Mouse (Mus musculus): Measurements from ENCODE around the gene Ankzf1. TPM values are rescaled to one million over a fixed set of nuclear protein-coding genes. Genes with fewer than 3 reads are reported as not detected.
A peak's percentile ranks its signal among the peaks of the same experiment; 100 is the strongest.

The Ankzf1 gene
- polyA plus RNA-seq, 1 experiment from 2014 or later, result 14.9 TPM

DNA sequence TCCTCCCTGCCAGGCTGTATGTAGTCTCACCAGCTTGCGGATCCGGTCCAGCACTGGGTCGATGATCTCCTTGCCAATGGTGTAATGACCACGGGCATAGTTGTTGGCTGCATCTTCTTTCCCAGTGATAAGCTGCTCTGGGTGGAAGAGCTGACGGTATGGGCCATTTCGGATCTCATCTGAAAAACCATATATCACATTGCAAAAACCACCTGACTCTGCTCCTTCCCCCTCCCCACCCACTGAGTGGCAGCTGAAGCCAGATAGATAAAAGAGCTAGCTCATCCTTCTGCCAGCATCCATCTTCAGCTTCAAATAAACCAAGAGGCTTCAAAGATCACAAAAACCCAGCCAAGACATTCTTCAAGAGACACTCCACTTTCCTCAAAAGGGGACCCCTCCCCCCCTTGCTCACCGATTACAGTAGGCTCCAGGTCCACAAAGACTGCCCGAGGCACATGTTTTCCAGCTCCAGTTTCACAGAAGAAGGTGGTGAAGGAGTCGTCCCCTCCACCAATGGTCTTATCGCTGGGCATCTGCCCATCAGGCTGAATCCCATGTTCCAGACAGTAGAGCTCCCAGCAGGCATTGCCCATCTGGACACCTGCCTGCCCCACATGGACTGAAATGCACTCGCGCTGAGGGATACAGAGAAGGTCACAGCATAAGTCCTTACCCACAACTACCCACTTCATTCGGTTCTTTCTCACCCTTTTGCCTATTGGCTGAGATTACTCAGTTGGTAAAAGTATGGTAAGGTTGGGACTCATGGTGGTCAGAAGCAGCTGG is 25.0 kb downstream of the Ankzf1 start:
- H3K36me3 ChIP-seq (ENCODE audit: control insufficient read depth, insufficient read depth, low read length), result 0 out of 2 replicates have a peak, but pooled peaks cover 2% of the 10 kb centered on the region
- peaks cover 46% of the 10 kb centered on the region for H3K27me3 ChIP-seq (ENCODE audit: control insufficient read depth, insufficient read depth, low read length)
- H3K4me3 ChIP-seq (ENCODE audit: low read depth, low read length), result no peak overlapping the region
- H3K4me1 ChIP-seq (replicated peaks; ENCODE audit: control insufficient read depth, insufficient read depth, low read length), result peaks cover 7% of the 10 kb centered on the region
- H3K27ac ChIP-seq (ENCODE audit: low read depth, low read length), result no peak overlapping the region
- no peak for DNase-seq (ENCODE audit: low spot score)
- no peak for ATAC-seq (ENCODE audit: low FRiP score)
- 83% methylated on average over 13 of the region's 13 CpGs for WGBS
- H3K9me3 ChIP-seq (ENCODE audit: control insufficient read depth, low read length), result no peaks in the 10 kb centered on the region
- H3K4me2 ChIP-seq (replicated peaks; ENCODE audit: low read depth, low read length), result no peak overlapping the region
- no peak overlapping the region for H3K9ac ChIP-seq (ENCODE audit: low read depth, low read length)

DNA sequence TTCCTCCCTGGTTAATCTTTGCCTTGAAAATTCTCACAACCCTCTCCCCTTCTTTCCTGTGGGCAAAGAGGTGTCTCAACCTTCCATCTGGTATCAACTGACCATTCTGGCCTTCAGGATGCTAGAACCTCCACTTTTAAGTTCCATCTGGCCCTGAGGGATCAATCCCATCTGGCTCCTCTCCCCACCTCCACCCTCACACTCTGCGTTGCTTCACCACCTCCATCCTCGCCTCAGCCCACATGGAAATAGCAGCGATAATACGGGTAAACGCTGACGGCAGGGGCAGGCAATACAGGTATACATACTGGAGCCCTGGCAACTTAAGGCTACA is 25.9 kb downstream of the Ankzf1 start:
- ATAC-seq (ENCODE audit: low FRiP score), result no peak
- Histone ChIP-seq H3K36me3 (ENCODE audit: control insufficient read depth, insufficient read depth, low read length) (0 out of 2 replicates have a peak, but pooled peaks cover 2% of the 10 kb centered on the region), H3K27ac (ENCODE audit: low read depth, low read length) (no peak overlapping the region), H3K4me3 (ENCODE audit: low read depth, low read length) (no peak overlapping the region), H3K9ac (ENCODE audit: low read depth, low read length) (no peak overlapping the region), H3K4me1 (replicated peaks; ENCODE audit: control insufficient read depth, insufficient read depth, low read length) (peaks cover 5% of the 10 kb centered on the region), H3K27me3 (ENCODE audit: control insufficient read depth, insufficient read depth, low read length) (peaks cover 46% of the 10 kb centered on the region), H3K9me3 (ENCODE audit: control insufficient read depth, low read length) (no peaks in the 10 kb centered on the region), H3K4me2 (replicated peaks; ENCODE audit: low read depth, low read length) (no peak overlapping the region; the same call in 1 of the 2 replicates)
- WGBS, result 6% methylated on average over 6 of the region's 6 CpGs
- peak; percentile 10 for DNase-seq (ENCODE audit: low spot score)

DNA sequence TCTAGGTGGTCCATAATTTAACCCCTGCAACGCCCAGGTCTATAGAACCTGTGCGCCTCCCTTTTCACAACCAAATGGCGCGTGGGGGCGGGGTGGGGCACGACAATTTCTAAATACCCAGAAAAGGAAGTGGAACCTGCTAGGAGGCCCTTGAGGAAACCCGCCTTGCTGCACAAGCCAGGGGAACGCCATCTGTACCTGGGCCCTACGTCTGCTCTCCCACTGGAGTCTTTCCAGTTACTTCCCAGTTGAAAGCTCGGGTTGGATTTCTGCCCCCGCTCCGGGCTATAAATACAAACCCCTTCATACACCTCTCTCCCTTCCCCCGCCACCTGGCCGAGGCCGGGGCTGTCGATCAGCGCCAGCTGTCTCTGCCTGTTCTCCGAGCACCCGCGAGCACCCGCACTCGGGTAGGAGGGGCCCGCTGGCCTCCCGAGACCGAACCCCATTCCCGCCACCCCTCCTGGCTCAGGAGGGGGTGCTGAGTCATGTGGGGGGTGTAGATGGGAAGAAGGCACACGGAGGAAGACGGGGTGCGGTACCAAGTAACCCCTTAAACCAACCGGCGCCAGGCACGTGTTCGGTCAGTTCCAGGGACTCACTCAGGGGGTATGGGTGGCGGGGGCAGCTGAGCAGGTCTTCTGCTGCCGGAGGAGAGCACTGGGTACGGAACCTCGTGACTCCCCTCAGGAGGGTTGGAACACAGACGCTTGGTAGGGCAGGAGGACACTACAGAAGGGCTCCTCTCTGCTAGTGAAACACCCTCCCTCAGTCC is 26.5 kb downstream of the Ankzf1 start:
- Histone ChIP-seq H3K9me3 (ENCODE audit: control insufficient read depth, low read length) (no peaks in the 10 kb centered on the region), H3K4me2 (replicated peaks; ENCODE audit: low read depth, low read length) (peak overlapping the region; percentile 92), H3K9ac (ENCODE audit: low read depth, low read length) (no peak overlapping the region), H3K27ac (ENCODE audit: low read depth, low read length) (no peak overlapping the region), H3K4me3 (ENCODE audit: low read depth, low read length) (peak overlapping the region; percentile 46), H3K27me3 (ENCODE audit: control insufficient read depth, insufficient read depth, low read length) (peaks cover 46% of the 10 kb centered on the region), H3K4me1 (replicated peaks; ENCODE audit: control insufficient read depth, insufficient read depth, low read length) (peaks cover 5% of the 10 kb centered on the region), H3K36me3 (ENCODE audit: control insufficient read depth, insufficient read depth, low read length) (0 out of 2 replicates have a peak, but pooled peaks cover 2% of the 10 kb centered on the region)
- ATAC-seq (ENCODE audit: low FRiP score), result peak; percentile 52; the same call in 1 of the 2 replicates
- WGBS, result under 1% methylated on average over 38 of the region's 38 CpGs
- DNase-seq (ENCODE audit: low spot score), result peak; percentile 39

DNA sequence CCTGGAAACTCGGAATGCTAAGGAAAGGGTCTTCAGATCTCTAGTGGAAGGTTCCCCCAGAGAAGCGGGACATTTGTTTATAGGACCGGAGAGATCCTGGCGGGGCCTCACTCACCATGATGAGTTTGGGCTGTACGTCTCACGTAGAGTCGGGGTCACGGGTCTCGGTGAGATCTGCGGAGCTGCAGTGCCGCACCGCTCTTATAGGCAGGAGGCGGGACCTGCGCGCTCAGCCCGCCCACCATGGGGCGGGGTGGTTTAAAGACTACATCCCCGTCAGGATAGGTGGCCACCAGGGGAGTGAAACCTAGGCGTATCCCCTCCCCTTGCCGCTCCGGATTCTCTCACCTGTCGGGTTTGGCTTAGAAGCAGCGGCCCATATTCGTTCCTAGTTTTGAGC is 27.1 kb downstream of the Ankzf1 start:
- H3K4me3 ChIP-seq (ENCODE audit: low read depth, low read length), result peak overlapping the region; percentile 46
- H3K36me3 ChIP-seq (ENCODE audit: control insufficient read depth, insufficient read depth, low read length), result 0 out of 2 replicates have a peak, but pooled peaks cover 2% of the 10 kb centered on the region
- under 1% methylated on average over 24 of the region's 24 CpGs for WGBS
- no peaks in the 10 kb centered on the region for H3K9me3 ChIP-seq (ENCODE audit: control insufficient read depth, low read length)
- ATAC-seq (ENCODE audit: low FRiP score), result peak; percentile 79
- H3K9ac ChIP-seq (ENCODE audit: low read depth, low read length), result peak overlapping the region; percentile 42; the same call in 1 of the 2 replicates
- peak overlapping the region; percentile 92 for H3K4me2 ChIP-seq (replicated peaks; ENCODE audit: low read depth, low read length)
- DNase-seq (ENCODE audit: low spot score), result peak; percentile 79
- peaks cover 5% of the 10 kb centered on the region for H3K4me1 ChIP-seq (replicated peaks; ENCODE audit: control insufficient read depth, insufficient read depth, low read length)
- no peak overlapping the region for H3K27ac ChIP-seq (ENCODE audit: low read depth, low read length)
- H3K27me3 ChIP-seq (ENCODE audit: control insufficient read depth, insufficient read depth, low read length), result peaks cover 46% of the 10 kb centered on the region

DNA sequence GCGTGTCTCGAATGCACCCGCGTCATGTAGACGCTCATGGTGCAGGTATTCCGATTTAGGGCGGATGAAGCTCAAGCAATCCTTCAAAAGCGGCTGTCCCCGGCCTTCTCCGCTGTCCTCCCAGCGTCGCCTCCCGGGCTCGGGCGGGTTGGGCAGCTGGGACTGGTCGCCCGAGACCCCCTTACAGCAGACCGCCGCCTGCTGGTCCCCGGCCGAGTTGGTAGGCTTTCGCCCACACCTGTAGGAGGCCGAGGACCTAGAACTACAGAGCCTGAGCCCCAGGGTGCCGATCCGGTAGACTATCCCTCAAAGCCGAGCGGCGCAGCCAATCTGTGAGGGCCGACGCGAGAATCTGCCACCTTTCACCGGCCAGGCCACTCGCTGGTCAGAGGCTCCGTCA is 27.6 kb downstream of the Ankzf1 start, which contains the start of gene Tuba4a:
Gene Tuba4a (minus strand): TSS at position 335 of the 400 bp plus-strand sequence.
- H3K9me3 ChIP-seq (ENCODE audit: control insufficient read depth, low read length), result no peaks in the 10 kb centered on the region
- 0% methylated on average over 34 of the region's 34 CpGs for WGBS
- H3K27me3 ChIP-seq (ENCODE audit: control insufficient read depth, insufficient read depth, low read length), result peaks cover 46% of the 10 kb centered on the region
- ATAC-seq (ENCODE audit: low FRiP score) (peak; percentile 61), DNase-seq (ENCODE audit: low spot score) (peak; percentile 61)
- H3K4me2 ChIP-seq (replicated peaks; ENCODE audit: low read depth, low read length), result peak within 1 kb of the TSS; percentile 92
- peak within 1 kb of the TSS; percentile 46 for H3K4me3 ChIP-seq (ENCODE audit: low read depth, low read length)
- peak within 1 kb of the TSS; percentile 42; the same call in 1 of the 2 replicates for H3K9ac ChIP-seq (ENCODE audit: low read depth, low read length)
- H3K27ac ChIP-seq (ENCODE audit: low read depth, low read length), result no peak within 1 kb of the TSS
- H3K4me1 ChIP-seq (replicated peaks; ENCODE audit: control insufficient read depth, insufficient read depth, low read length), result peaks cover 5% of the 10 kb centered on the region
- H3K36me3 ChIP-seq (ENCODE audit: control insufficient read depth, insufficient read depth, low read length), result 0 out of 2 replicates have a peak, but pooled peaks cover 2% of the 10 kb centered on the region

DNA sequence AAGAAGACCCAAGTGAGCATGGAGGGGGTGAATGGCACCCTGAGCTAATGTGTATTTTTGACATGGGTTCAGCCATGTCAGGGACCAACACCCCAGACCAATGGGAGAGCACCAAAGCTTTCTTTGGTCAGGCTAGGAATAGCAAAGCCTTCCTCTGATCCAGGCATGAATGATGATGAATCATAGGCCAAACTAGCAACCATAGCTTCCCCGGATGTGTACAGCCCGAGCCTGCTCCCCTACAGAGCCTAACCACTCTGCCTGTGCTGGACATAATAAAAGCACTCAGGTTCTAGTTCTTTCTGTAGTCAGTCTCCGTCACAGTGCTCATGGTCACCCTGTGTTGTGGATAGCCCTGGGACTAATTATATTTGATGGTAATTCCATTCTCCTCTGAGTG is 29.6 kb downstream of the Ankzf1 start:
- H3K9me3 ChIP-seq (ENCODE audit: control insufficient read depth, low read length), result no peaks in the 10 kb centered on the region
- ATAC-seq (ENCODE audit: low FRiP score), result no peak
- H3K27ac ChIP-seq (ENCODE audit: low read depth, low read length), result no peak overlapping the region
- H3K36me3 ChIP-seq (ENCODE audit: control insufficient read depth, insufficient read depth, low read length), result no peaks in the 10 kb centered on the region
- H3K27me3 ChIP-seq (ENCODE audit: control insufficient read depth, insufficient read depth, low read length), result peaks cover 43% of the 10 kb centered on the region
- peaks cover 5% of the 10 kb centered on the region for H3K4me1 ChIP-seq (replicated peaks; ENCODE audit: control insufficient read depth, insufficient read depth, low read length)
- no peak overlapping the region for H3K4me3 ChIP-seq (ENCODE audit: low read depth, low read length)
- H3K9ac ChIP-seq (ENCODE audit: low read depth, low read length), result no peak overlapping the region
- DNase-seq (ENCODE audit: low spot score), result no peak
- H3K4me2 ChIP-seq (replicated peaks; ENCODE audit: low read depth, low read length), result no peak overlapping the region
- WGBS, result 77% methylated on average over 3 of the region's 3 CpGs

DNA sequence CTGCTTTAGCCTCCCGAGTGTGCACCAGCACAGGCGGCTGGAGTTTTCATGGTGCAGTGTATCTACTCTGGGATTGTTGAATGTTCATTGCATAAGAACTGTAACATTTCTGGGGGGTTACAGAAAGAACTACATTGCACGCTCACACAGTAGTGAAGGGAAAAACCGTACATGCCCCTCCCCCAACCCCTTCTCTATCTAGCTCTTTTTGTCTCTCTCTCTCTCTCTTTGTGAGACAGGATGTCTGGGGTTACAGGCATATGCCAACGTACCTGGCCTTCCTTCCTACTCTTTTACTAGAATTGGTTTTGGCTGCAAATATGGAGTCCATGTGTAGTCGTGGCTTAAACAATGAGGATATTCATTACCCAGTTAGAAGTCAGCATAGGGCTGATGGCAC is 31.0 kb downstream of the Ankzf1 start:
- Histone ChIP-seq H3K4me1 (replicated peaks; ENCODE audit: control insufficient read depth, insufficient read depth, low read length) (peaks cover 5% of the 10 kb centered on the region), H3K4me2 (replicated peaks; ENCODE audit: low read depth, low read length) (no peak overlapping the region), H3K27ac (ENCODE audit: low read depth, low read length) (no peak overlapping the region), H3K4me3 (ENCODE audit: low read depth, low read length) (no peak overlapping the region), H3K9me3 (ENCODE audit: control insufficient read depth, low read length) (no peaks in the 10 kb centered on the region), H3K9ac (ENCODE audit: low read depth, low read length) (no peak overlapping the region), H3K36me3 (ENCODE audit: control insufficient read depth, insufficient read depth, low read length) (no peaks in the 10 kb centered on the region), H3K27me3 (ENCODE audit: control insufficient read depth, insufficient read depth, low read length) (peaks cover 30% of the 10 kb centered on the region)
- 84% methylated on average over 6 of the region's 6 CpGs for WGBS
- DNase-seq (ENCODE audit: low spot score) (no peak), ATAC-seq (ENCODE audit: low FRiP score) (no peak)

DNA sequence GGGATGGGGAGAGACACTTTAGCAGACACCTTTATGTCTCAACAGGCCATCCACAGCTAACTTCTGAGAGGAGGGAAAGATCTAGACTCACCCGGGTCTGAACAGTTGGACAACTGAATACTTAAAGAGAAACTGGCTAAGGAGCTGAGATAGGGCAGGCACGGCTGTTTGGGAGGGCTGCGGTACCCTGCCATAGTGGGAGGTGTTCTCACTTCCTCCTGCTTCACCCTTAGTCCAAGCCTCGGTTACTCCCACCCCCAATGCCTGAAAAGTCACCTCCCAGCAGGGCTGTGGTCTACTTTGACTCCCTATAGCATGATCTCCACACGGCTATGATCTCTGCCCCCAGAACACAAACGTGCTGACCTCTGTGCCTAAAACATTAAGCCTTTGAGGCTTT is 31.6 kb downstream of the Ankzf1 start:
- no peak for DNase-seq (ENCODE audit: low spot score)
- 76% methylated on average over 6 of the region's 6 CpGs for WGBS
- no peak overlapping the region for H3K4me2 ChIP-seq (replicated peaks; ENCODE audit: low read depth, low read length)

More for the DNA sequence above, 31.6 kb downstream of the Ankzf1 start:
- H3K27me3 ChIP-seq (ENCODE audit: control insufficient read depth, insufficient read depth, low read length), result peaks cover 24% of the 10 kb centered on the region
- H3K4me1 ChIP-seq (replicated peaks; ENCODE audit: control insufficient read depth, insufficient read depth, low read length), result peaks cover 3% of the 10 kb centered on the region
- H3K36me3 ChIP-seq (ENCODE audit: control insufficient read depth, insufficient read depth, low read length), result no peaks in the 10 kb centered on the region
- no peak overlapping the region for H3K4me3 ChIP-seq (ENCODE audit: low read depth, low read length)
- H3K9me3 ChIP-seq (ENCODE audit: control insufficient read depth, low read length), result no peaks in the 10 kb centered on the region
- H3K27ac ChIP-seq (ENCODE audit: low read depth, low read length), result no peak overlapping the region
- no peak overlapping the region for H3K9ac ChIP-seq (ENCODE audit: low read depth, low read length)
- ATAC-seq (ENCODE audit: low FRiP score), result no peak

All from hindbrain, embryonic 11.5 days (tissue).